Mouse (Mus musculus): ENCODE data around the gene Itgam. TPM values are rescaled to one million over a fixed set of nuclear protein-coding genes. Genes with fewer than 3 reads are reported as not detected.

The Itgam gene
- polyA plus RNA-seq, 1 experiment from 2014 or later = 0.74 TPM

- Histone ChIP-seq H3K36me3 (ENCODE audit: insufficient read depth) (no peaks in the 10 kb centered on the region), H3K4me3 (ENCODE audit: low read depth, low read length) (no peak overlapping the region), H3K4me1 (ENCODE audit: insufficient read depth) (no peaks in the 10 kb centered on the region), H3K27me3 (ENCODE audit: insufficient read depth, low read length) (no peaks in the 10 kb centered on the region), H3K4me2 (no peak overlapping the region), H3K9me3 (ENCODE audit: low read depth, low read length) (no peaks in the 10 kb centered on the region), H3K9ac (no peak overlapping the region), H3K27ac (ENCODE audit: low read depth) (no peak overlapping the region)
- no peak for TF ChIP-seq CTCF (IDR thresholded peaks at IDR 0.05; ENCODE audit: low read depth)
- ATAC-seq (ENCODE audit: insufficient read depth) = no peak
- DNase-seq = no peak
- WGBS = 69% methylated on average over 4 of the region's 4 CpGs
These were observed 9.4 kb downstream of the Itgam start for GRCm38 (mm10) chr7:128071816-128072215.

GRCm38 (mm10) chr7:128080012-128080411 is 17.6 kb downstream of the Itgam start:
- 75% methylated on average over 8 of the region's 8 CpGs for WGBS
- TF ChIP-seq CTCF (IDR thresholded peaks at IDR 0.05; ENCODE audit: low read depth) = no peak
- ATAC-seq (ENCODE audit: insufficient read depth) = no peak
- H3K4me3 ChIP-seq (ENCODE audit: low read depth, low read length) = no peak overlapping the region
- H3K36me3 ChIP-seq (ENCODE audit: insufficient read depth) = no peaks in the 10 kb centered on the region
- no peak overlapping the region for H3K4me2 ChIP-seq
- H3K27me3 ChIP-seq (ENCODE audit: insufficient read depth, low read length) = no peaks in the 10 kb centered on the region
- H3K27ac ChIP-seq (ENCODE audit: low read depth) = no peak overlapping the region
- H3K9ac ChIP-seq = no peak overlapping the region
- H3K4me1 ChIP-seq (ENCODE audit: insufficient read depth) = no peaks in the 10 kb centered on the region
- no peak for DNase-seq
- no peaks in the 10 kb centered on the region for H3K9me3 ChIP-seq (ENCODE audit: low read depth, low read length)

- Histone ChIP-seq H3K4me2 (no peak overlapping the region), H3K27me3 (ENCODE audit: insufficient read depth, low read length) (no peaks in the 10 kb centered on the region), H3K27ac (ENCODE audit: low read depth) (no peak overlapping the region), H3K36me3 (ENCODE audit: insufficient read depth) (no peaks in the 10 kb centered on the region), H3K9ac (no peak overlapping the region), H3K4me1 (ENCODE audit: insufficient read depth) (no peaks in the 10 kb centered on the region), H3K9me3 (ENCODE audit: low read depth, low read length) (no peaks in the 10 kb centered on the region), H3K4me3 (ENCODE audit: low read depth, low read length) (no peak overlapping the region)
- 77% methylated on average over 7 of the region's 7 CpGs for WGBS
- no peak for DNase-seq
- ATAC-seq (ENCODE audit: insufficient read depth) = no peak
- TF ChIP-seq CTCF (IDR thresholded peaks at IDR 0.05; ENCODE audit: low read depth) = no peak
These were observed 26.7 kb downstream of the Itgam start for GRCm38 (mm10) chr7:128089141-128089540.

GRCm38 (mm10) chr7:128098135-128098534 is 35.7 kb downstream of the Itgam start:
- no peak overlapping the region for H3K4me3 ChIP-seq (ENCODE audit: low read depth, low read length)
- no peaks in the 10 kb centered on the region for H3K27me3 ChIP-seq (ENCODE audit: insufficient read depth, low read length)
- H3K27ac ChIP-seq (ENCODE audit: low read depth) = no peak overlapping the region
- ATAC-seq (ENCODE audit: insufficient read depth) = no peak
- H3K4me1 ChIP-seq (ENCODE audit: insufficient read depth) = no peaks in the 10 kb centered on the region
- no peaks in the 10 kb centered on the region for H3K36me3 ChIP-seq (ENCODE audit: insufficient read depth)
- no peak overlapping the region for H3K4me2 ChIP-seq
- WGBS = 83% methylated on average over 1 of the region's 1 CpGs
- H3K9me3 ChIP-seq (ENCODE audit: low read depth, low read length) = no peaks in the 10 kb centered on the region
- no peak overlapping the region for H3K9ac ChIP-seq
- peak; percentile 56 for DNase-seq
- TF ChIP-seq CTCF (IDR thresholded peaks at IDR 0.05; ENCODE audit: low read depth) = 0 out of 2 replicates have a peak, but pooled peaks have one; percentile 20

GRCm38 (mm10) chr7:128100742-128101357 is 38.4 kb downstream of the Itgam start:
- H3K4me2 ChIP-seq = no peak overlapping the region
- H3K9ac ChIP-seq = no peak overlapping the region

GRCm38 (mm10) chr7:128105246-128105645 is 42.8 kb downstream of the Itgam start:
- no peak overlapping the region for H3K9ac ChIP-seq
- H3K4me3 ChIP-seq (ENCODE audit: low read depth, low read length) = no peak overlapping the region
- no peaks in the 10 kb centered on the region for H3K36me3 ChIP-seq (ENCODE audit: insufficient read depth)
- no peak for DNase-seq
- H3K27ac ChIP-seq (ENCODE audit: low read depth) = no peak overlapping the region
- TF ChIP-seq CTCF (IDR thresholded peaks at IDR 0.05; ENCODE audit: low read depth) = no peak
- H3K4me1 ChIP-seq (ENCODE audit: insufficient read depth) = no peaks in the 10 kb centered on the region
- no peak overlapping the region for H3K4me2 ChIP-seq
- no peaks in the 10 kb centered on the region for H3K9me3 ChIP-seq (ENCODE audit: low read depth, low read length)
- no peaks in the 10 kb centered on the region for H3K27me3 ChIP-seq (ENCODE audit: insufficient read depth, low read length)
- 44% methylated on average over 4 of the region's 4 CpGs for WGBS
- ATAC-seq (ENCODE audit: insufficient read depth) = no peak

More at GRCm38 (mm10) chr7:128100742-128101357, 38.4 kb downstream of the Itgam start:
- H3K36me3 ChIP-seq (ENCODE audit: insufficient read depth) = no peaks in the 10 kb centered on the region
- H3K9me3 ChIP-seq (ENCODE audit: low read depth, low read length) = no peaks in the 10 kb centered on the region
- no peaks in the 10 kb centered on the region for H3K4me1 ChIP-seq (ENCODE audit: insufficient read depth)
- ATAC-seq (ENCODE audit: insufficient read depth) (no peak), DNase-seq (no peak)
- 72% methylated on average over 2 of the region's 2 CpGs for WGBS
- no peak overlapping the region for H3K27ac ChIP-seq (ENCODE audit: low read depth)
- H3K4me3 ChIP-seq (ENCODE audit: low read depth, low read length) = no peak overlapping the region
- H3K27me3 ChIP-seq (ENCODE audit: insufficient read depth, low read length) = no peaks in the 10 kb centered on the region
- TF ChIP-seq CTCF (IDR thresholded peaks at IDR 0.05; ENCODE audit: low read depth) = no peak

- Histone ChIP-seq H3K27me3 (ENCODE audit: insufficient read depth, low read length) (no peaks in the 10 kb centered on the region), H3K9me3 (ENCODE audit: low read depth, low read length) (no peaks in the 10 kb centered on the region), H3K36me3 (ENCODE audit: insufficient read depth) (no peaks in the 10 kb centered on the region), H3K4me1 (ENCODE audit: insufficient read depth) (no peaks in the 10 kb centered on the region), H3K4me2 (no peak overlapping the region), H3K4me3 (ENCODE audit: low read depth, low read length) (no peak overlapping the region), H3K9ac (no peak overlapping the region), H3K27ac (ENCODE audit: low read depth) (no peak overlapping the region)
- WGBS = 85% methylated on average over 7 of the region's 7 CpGs
- TF ChIP-seq CTCF (IDR thresholded peaks at IDR 0.05; ENCODE audit: low read depth) = no peak
- DNase-seq (no peak), ATAC-seq (ENCODE audit: insufficient read depth) (no peak)
These were observed 45.0 kb downstream of the Itgam start for GRCm38 (mm10) chr7:128107462-128107861.

All from lung, embryonic 14.5 days (tissue).